Mouse (Mus musculus) layer of hippocampus, adult 9-10 months (tissue): ENCODE measurements around the gene Sned1.
"Not testable (repeated sequence)": the region's sequence is repeated elsewhere in the genome, so short reads cannot be mapped to it uniquely, and the experiment has no call there.

Source experiments
- DNase-seq: peaks from one replicate; pipeline ENCODE4 v3.0.0; 2022; ENCODE audit warnings: low spot score

The Sned1 gene

DNA sequence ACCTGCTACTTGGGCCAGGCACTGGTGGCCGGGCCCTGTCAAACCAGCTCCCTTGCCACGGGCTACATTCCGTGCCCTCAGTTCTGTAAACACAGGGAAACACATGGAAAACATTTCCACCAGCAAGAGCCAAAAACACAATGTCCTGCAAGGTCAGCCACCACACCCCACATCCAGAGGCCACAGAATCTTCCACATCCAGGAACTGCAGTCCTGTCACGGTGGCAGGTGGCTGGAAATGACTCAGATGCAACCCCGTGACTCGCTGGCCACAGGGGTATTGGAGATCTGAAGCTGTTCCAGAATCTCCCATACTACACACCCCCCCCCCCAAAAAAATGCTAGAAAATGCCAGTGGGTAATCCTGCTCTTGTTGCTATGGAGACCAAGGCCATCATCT, 6.4 kb upstream of the Sned1 start:
- no peak for DNase-seq

GRCm38 (mm10) chr1:93229626-93230025, 6.0 kb upstream of the Sned1 start:
- no peak for DNase-seq

DNA sequence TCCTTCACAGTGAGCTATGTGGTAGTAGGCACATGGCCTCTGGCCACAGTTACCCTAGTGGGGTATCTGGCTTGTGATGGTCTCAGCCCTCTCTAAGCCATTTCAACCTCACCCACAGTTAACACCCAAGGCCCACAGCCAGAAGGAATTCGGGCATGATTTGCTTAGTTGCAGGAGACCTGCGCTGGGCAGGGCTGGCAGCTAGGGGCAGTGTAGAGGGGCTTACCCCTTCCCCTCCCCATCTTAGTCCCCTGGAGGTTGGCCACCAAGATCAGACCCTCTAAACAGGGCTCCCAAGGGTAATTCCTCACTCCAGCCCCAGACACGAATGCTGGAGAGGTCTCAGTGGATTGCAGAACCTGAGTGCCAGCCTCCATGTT, 894 bp downstream of the Sned1 start:
- DNase-seq: no peak

GRCm38 (mm10) chr1:93237676-93238075, 2.0 kb downstream of the Sned1 start:
- DNase-seq: no peak

- no peak for DNase-seq
Observed at GRCm38 (mm10) chr1:93238201-93238600, 2.6 kb downstream of the Sned1 start.

- no peak for DNase-seq
Observed at GRCm38 (mm10) chr1:93245936-93246335, 10.3 kb downstream of the Sned1 start.

DNA sequence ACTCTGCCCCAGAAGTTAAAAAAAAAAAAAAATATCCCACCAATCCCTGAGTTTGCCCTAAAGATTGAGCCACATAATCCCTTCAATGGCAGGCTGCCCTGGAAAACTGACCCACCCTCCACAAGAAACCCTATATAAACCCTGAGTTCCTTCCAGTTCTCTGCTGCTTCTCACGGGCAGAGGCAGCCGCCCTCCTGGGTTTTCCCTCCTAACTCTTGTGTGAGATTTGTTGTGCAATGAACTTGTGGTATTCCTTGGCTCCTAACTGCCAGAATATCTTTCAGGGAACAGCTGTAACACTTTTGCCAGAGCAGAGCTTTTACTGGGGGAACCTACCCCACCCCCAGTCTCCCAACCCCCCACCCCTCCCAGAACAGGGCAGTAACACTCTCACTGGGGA, 16.9 kb downstream of the Sned1 start:
- no peak for DNase-seq

GRCm38 (mm10) chr1:93255761-93256160, 20.1 kb downstream of the Sned1 start:
- no peak for DNase-seq

- no peak for DNase-seq
Observed at GRCm38 (mm10) chr1:93257560-93257959, 21.9 kb downstream of the Sned1 start.

GRCm38 (mm10) chr1:93267207-93267606, 31.6 kb downstream of the Sned1 start:
- DNase-seq: no peak

- no peak for DNase-seq
Observed at GRCm38 (mm10) chr1:93268246-93268645, 32.6 kb downstream of the Sned1 start.

- DNase-seq: no peak
Observed at GRCm38 (mm10) chr1:93270516-93271240, 35.0 kb downstream of the Sned1 start.

- DNase-seq: no peak
Observed at GRCm38 (mm10) chr1:93271751-93272150, 36.1 kb downstream of the Sned1 start.

GRCm38 (mm10) chr1:93272409-93272821, 36.8 kb downstream of the Sned1 start:
- DNase-seq: no peak

- DNase-seq: no peak
Observed at GRCm38 (mm10) chr1:93275561-93275960, 39.9 kb downstream of the Sned1 start.

GRCm38 (mm10) chr1:93277041-93277440, 41.4 kb downstream of the Sned1 start:
- DNase-seq: no peak

GRCm38 (mm10) chr1:93289678-93290214, 54.1 kb downstream of the Sned1 start:
- DNase-seq: no peak

- no peak for DNase-seq
Observed at GRCm38 (mm10) chr1:93290956-93291355, 55.3 kb downstream of the Sned1 start.

DNA sequence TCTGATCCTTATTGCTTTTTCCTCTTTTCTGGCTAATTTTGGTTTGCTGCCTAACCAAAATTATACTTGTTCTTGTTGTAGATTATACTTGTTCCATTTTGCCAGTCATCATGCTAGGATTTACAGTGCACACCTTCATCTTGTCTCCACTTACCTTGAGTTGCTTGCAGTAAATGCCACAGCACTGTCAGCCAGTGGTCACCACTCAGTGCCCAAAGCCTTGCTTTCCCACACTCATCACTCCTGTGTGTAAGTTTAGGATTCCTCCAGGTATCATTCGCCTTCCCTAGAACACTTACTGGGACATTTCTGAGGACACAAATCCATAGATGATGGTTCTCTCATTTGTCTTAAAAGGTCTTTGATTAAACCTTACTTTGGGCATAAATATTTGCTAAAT, 56.0 kb downstream of the Sned1 start:
- DNase-seq: no peak

DNA sequence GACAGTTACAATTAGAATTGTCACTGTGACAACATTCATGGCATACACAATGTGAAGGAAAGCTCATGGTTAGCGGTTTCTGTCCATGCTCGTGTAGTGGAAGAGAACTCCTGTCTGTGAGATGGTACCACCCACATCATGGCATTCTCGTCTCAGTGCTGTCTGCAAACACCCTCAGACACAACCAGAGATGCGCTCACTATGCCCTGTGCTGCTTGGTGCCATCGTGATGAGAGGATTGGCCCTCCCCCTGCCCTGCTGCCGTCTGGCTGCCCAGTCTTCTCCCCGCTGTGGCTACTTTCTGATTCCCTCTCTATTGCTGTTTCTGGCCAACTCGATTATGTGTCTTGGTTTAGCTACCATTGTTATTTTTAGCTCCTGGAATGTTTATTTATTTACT, 56.4 kb downstream of the Sned1 start:
- DNase-seq: no peak

GRCm38 (mm10) chr1:93294491-93294890, 58.9 kb downstream of the Sned1 start:
- not testable (repeated sequence) for DNase-seq

- no peak for DNase-seq
Observed at GRCm38 (mm10) chr1:93299791-93300190, 64.2 kb downstream of the Sned1 start.

GRCm38 (mm10) chr1:93300578-93300977, 64.9 kb downstream of the Sned1 start:
- DNase-seq: no peak
